Mouse (Mus musculus) myocyte (in vitro differentiated cells): Measurements from ENCODE around the gene Trim54.

ENCODE experiments used
- E2F4 ChIP-seq: IDR thresholded peaks from one replicate; pipeline ENCODE4 v1.6.1; 2011; ENCODE audit warnings: mild to moderate bottlenecking, control low read depth, moderate library complexity; ENCODE audit not compliant: insufficient read depth
- MAX ChIP-seq: IDR thresholded peaks from one replicate; pipeline ENCODE4 v1.6.1; 2011; ENCODE audit warnings: low read depth, mild to moderate bottlenecking, control low read depth
- MYOG ChIP-seq, 3 experiments: IDR thresholded peaks; one replicate each; pipeline ENCODE4 v1.6.1; 2011; ENCODE audit warnings: control low read depth in 2 of 3, low read depth in 2 of 3, mild to moderate bottlenecking in 2 of 3; ENCODE audit not compliant: insufficient read length in 2 of 3, control insufficient read depth in 1 of 3, insufficient read depth in 1 of 3
- POLR2A ChIP-seq: IDR thresholded peaks from one replicate; pipeline ENCODE4 v1.6.1; 2011; ENCODE audit warnings: low read depth, mild to moderate bottlenecking, control low read depth, moderate library complexity; ENCODE audit not compliant: insufficient read length
- POLR2AphosphoS2 ChIP-seq: IDR thresholded peaks from one replicate; pipeline ENCODE4 v1.6.1; 2011; ENCODE audit warnings: low read depth, control low read depth; ENCODE audit not compliant: insufficient read length
- REST ChIP-seq: IDR thresholded peaks from one replicate; pipeline ENCODE4 v1.6.1; 2011; ENCODE audit warnings: mild to moderate bottlenecking, control low read depth, moderate library complexity; ENCODE audit not compliant: insufficient read depth, insufficient read length
- TCF12 ChIP-seq: IDR thresholded peaks from one replicate; pipeline ENCODE4 v1.6.1; 2011; ENCODE audit warnings: mild to moderate bottlenecking, control low read depth; ENCODE audit not compliant: poor library complexity, insufficient read depth, severe bottlenecking
- TCF3 ChIP-seq: IDR thresholded peaks from one replicate; pipeline ENCODE4 v1.6.1; 2011; ENCODE audit warnings: low read depth, control low read depth; ENCODE audit not compliant: insufficient read length
- USF1 ChIP-seq: IDR thresholded peaks from one replicate; pipeline ENCODE4 v1.6.1; 2011; ENCODE audit warnings: low read depth, mild to moderate bottlenecking, control low read depth, moderate library complexity

DNA sequence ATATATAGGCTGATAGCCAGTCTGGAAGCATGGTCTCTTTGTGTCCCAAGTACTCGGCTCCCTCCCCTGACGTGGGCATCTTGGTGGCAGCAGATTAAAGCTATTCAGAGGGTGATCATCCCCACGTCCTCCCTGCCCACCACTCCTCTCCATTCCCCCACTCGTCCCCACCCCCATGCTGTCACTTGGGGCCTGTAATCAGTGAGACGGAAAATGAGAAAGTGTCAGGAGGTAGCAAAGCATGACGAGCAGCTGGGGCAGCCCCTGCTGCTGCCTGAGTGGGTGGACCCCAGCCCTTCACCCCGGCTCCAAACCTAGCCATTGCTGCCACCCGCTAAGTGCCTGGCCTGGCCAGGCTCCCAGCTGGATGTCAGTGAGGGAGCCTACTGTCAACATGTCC lies 32.6 kb upstream of the Trim54 start:
- TF ChIP-seq REST (no peak), POLR2AphosphoS2 (no peak), POLR2A (no peak), USF1 (no peak), MAX (no peak), MYOG (IDR thresholded peaks at IDR 0.05; ENCODE audit: control insufficient read depth in 1 of 3, insufficient read depth in 1 of 3, insufficient read length in 2 of 3, low read depth in 2 of 3) (no peak), TCF3 (no peak), E2F4 (no peak), TCF12 (no peak)
